Mouse (Mus musculus) induced T-regulatory cell, adult 2 months (primary cell): ENCODE measurements around the gene Foxa3.

ENCODE experiments used
- DNase-seq: peaks from one replicate; pipeline ENCODE4 v3.0.0-alpha.2; 2012; ENCODE audit warnings: low read depth

Gene Foxa3

DNA sequence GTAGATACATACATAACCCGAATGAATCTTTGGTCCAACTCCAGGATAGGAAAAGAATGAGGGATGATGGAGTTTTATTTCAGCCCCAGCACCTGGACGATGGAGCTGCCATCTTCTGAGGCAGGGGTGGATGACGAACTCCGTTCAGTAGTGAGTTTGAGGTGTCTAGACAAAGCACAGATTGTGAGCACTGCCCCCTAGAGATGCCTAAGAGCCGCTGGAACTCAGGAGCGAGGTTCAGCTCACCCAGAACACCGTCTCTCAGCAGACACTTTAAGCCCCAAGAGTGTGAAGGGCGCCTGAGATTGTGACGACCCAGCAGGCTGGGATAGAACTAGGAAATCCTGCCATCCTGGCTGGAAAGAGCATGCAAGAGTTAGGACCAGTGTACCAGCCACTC, 24.5 kb downstream of the Foxa3 start:
- no peak for DNase-seq

DNA sequence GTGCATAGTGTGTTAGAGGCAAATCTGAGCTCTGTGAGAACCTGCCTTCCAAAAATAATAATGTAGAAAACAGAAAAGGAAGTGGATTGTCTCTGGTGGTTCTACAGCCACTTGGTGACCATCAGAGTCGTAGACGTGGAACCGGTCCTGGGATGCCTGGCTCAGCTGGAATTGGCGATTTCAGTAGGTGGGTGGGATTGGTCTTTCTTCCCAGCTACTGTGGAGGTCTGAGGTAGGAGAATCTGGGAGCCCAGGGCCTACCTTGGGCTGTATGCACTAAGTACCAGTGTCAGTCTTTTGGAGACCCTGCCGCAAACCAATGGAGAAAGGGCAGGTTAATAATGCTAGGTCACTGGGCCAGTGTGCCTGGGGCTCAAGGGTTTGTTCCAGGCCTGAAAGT, 30.3 kb downstream of the Foxa3 start:
- DNase-seq = no peak

DNA sequence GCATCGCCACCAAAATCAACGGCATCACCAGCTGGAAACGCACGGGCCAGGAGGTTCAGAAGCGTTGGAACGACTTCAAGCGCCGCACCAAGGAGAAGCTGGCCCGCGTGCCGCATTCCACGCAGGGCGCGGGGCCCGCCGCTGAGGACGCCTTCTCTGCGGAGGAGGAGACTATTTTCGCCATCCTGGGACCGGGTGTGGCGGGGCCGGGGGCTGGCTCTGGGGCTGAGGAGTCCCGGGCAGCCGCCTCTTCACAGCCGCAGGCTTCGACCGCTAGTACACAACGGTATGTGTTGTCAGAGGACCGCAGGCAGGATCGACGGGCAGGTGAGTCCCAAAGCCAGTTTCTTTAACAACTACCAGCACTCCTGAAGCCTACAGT, 31.1 kb downstream of the Foxa3 start:
- DNase-seq = peak; percentile 39

- peak; percentile 59 for DNase-seq
Measured at GRCm38 (mm10) chr7:18991660-18992293, 31.6 kb downstream of the Foxa3 start.

- DNase-seq = peak; percentile 100
Measured at GRCm38 (mm10) chr7:18990601-18991295, 32.6 kb downstream of the Foxa3 start, which contains the start of gene Mypop. Gene Mypop (plus strand): TSS chr7:18991245.

GRCm38 (mm10) chr7:18989995-18990394, 33.3 kb downstream of the Foxa3 start:
- DNase-seq = no peak

GRCm38 (mm10) chr7:18988780-18989179, 34.6 kb downstream of the Foxa3 start:
- DNase-seq = no peak

GRCm38 (mm10) chr7:18987747-18988146, 35.6 kb downstream of the Foxa3 start:
- no peak for DNase-seq

DNA sequence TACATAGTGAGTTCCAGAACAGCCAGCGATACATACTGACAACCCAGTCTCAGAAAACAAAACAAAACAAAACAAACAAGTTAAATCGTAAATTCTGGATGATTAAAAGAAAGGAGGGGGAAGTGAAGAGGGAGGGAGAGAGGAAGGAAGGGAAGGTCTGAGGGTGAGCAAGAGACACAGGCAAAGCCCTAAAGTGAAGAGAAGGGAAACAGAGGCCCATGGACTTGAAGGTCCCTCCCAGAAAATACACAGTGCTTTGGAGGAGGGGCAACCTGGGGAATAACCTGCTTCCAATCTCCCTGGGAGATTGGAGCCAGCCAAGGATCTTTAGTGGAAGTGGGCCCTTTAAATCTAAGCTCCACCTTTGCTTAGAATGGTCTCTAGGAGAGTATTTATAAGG, 36.2 kb downstream of the Foxa3 start, which contains the start of gene Nanos2:
Gene Nanos2 (plus strand): TSS at position 301 of the 400 bp plus-strand sequence.
- DNase-seq = no peak

GRCm38 (mm10) chr7:18986503-18986902, 36.8 kb downstream of the Foxa3 start:
- no peak for DNase-seq

- no peak for DNase-seq
Measured at GRCm38 (mm10) chr7:18978381-18978780, 45.0 kb downstream of the Foxa3 start.

- DNase-seq = peak; percentile 51
Measured at GRCm38 (mm10) chr7:18970956-18971355, 52.4 kb downstream of the Foxa3 start.

- no peak for DNase-seq
Measured at GRCm38 (mm10) chr7:18967603-18968002, 55.7 kb downstream of the Foxa3 start.

DNA sequence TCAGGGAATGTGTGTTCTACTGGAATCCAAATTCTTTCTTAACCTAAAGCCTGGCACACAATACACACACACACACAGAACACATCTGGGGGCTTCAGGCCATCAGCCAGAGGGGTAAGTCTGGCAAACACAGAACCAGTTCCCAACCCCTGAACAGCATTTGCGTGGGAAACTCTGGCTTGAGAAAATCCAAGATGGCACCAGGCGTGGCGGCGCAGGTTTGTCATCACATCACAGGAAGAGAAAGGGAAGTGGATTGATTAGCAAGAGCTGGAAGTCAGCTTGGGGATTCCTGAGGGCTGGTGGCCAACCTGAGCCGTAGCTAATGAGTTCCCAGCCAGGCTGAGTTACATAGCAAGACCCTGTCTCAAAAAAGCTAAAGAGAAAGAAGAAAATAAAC, 58.0 kb downstream of the Foxa3 start:
- DNase-seq = no peak

DNA sequence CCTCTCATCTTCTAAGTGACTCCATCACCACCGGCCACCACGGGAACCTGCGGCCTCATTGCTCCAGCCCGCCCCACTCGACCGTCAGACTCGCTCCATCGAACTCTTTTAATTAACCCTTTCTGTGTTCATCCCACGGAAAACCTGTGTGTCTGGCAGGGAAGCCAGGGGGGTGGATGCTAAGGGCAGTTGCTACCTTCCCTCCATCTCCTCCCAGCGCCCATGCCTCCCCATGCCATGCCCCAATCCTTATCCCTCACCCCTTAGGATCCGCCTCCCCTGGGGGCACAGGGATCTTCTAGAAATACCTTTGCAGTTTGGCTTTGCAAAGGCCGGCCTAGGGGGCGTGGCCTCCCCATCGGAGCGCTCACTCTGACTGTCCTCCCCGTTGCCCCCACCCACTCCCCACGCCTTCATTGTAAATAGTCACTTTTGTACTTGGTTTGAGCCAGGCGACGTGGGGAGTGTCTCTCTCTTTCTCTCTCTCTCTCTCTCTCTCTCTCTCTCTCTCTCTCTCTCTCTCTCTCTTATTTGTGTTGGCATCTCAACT, 60.0 kb downstream of the Foxa3 start:
- DNase-seq = no peak
